Mouse (Mus musculus) heart, embryonic 14.5 days (tissue): ENCODE measurements around the gene Nxnl2. TPM values are rescaled to one million over a fixed set of nuclear protein-coding genes. Genes with fewer than 3 reads are reported as not detected.
A peak's percentile ranks its signal among the peaks of the same experiment; 100 is the strongest.

Experiments used
- ATAC-seq: fragments of 200-750 bp; cut with Nextera tagmentation; 2 replicates; pipeline ENCODE4 v1.8.0; 2017; ENCODE audit warnings: low read depth, moderate TSS enrichment; ENCODE audit not compliant: insufficient number of reproducible peaks, insufficient read depth, low FRiP score
- H3K27ac ChIP-seq, 2 experiments: fragments of 200-500 bp in 1 of 2; fragments of 300-500 bp in 1 of 2; sonication (generic) in 1 of 2; replicated peaks in 1 of 2; 2 replicates each; pipeline ENCODE4 v1.5.1; 2012 to 2014; ENCODE audit warnings: low read depth in 2 of 2, low read length in 2 of 2, control low read depth in 1 of 2, mild to moderate bottlenecking in 1 of 2, mixed read lengths in 1 of 2; ENCODE audit not compliant: control insufficient read depth in 1 of 2, insufficient read depth in 1 of 2
- H3K27me3 ChIP-seq: fragments of 300-500 bp; sonication (generic); 2 replicates; pipeline ENCODE4 v1.6.1; 2014; ENCODE audit warnings: mild to moderate bottlenecking, low read length, control low read depth; ENCODE audit not compliant: control insufficient read depth, insufficient read depth
- H3K36me3 ChIP-seq: fragments of 300-500 bp; sonication (generic); 2 replicates; pipeline ENCODE4 v1.6.1; 2014; ENCODE audit warnings: mild to moderate bottlenecking, control low read depth, low read length, mixed read lengths; ENCODE audit not compliant: control insufficient read depth, insufficient read depth
- H3K4me1 ChIP-seq, 2 experiments: fragments of 200-500 bp in 1 of 2; fragments of 300-500 bp in 1 of 2; sonication (generic) in 1 of 2; 2 replicates each; pipeline ENCODE4 v1.6.1; 2012 to 2014; ENCODE audit warnings: low read length in 2 of 2, control low read depth in 1 of 2, mixed read lengths in 1 of 2; ENCODE audit not compliant: control insufficient read depth in 2 of 2, insufficient read depth in 2 of 2
- H3K4me2 ChIP-seq: fragments of 300-500 bp; sonication (generic); 2 replicates; pipeline ENCODE4 v1.6.1; 2014; ENCODE audit warnings: mild to moderate bottlenecking, low read length
- H3K4me3 ChIP-seq, 2 experiments: fragments of 200-500 bp in 1 of 2; fragments of 300-500 bp in 1 of 2; sonication (generic) in 1 of 2; 2 replicates each; pipeline ENCODE4 v1.5.1; 2012 to 2014; ENCODE audit warnings: low read length in 2 of 2, mild to moderate bottlenecking in 2 of 2, control low read depth in 1 of 2, low read depth in 1 of 2, moderate library complexity in 1 of 2; ENCODE audit not compliant: control insufficient read depth in 1 of 2, insufficient read depth in 1 of 2
- H3K9ac ChIP-seq: fragments of 300-500 bp; sonication (generic); 2 replicates; pipeline ENCODE4 v1.6.1; 2014; ENCODE audit warnings: mild to moderate bottlenecking, low read length
- H3K9me3 ChIP-seq: fragments of 300-500 bp; sonication (generic); 2 replicates; pipeline ENCODE4 v1.6.1; 2016; ENCODE audit warnings: low read length, control low read depth; ENCODE audit not compliant: control insufficient read depth
- WGBS: fragments of 180-500 bp; shearing (Covaris S2); extraction: QIAGEN DNeasy Blood & Tissue Kit; methylation state at CpG from one replicate; pipeline ENCODE4 v1.1.7; 2014; 5-methylcytosine and 5-hydroxymethylcytosine counted together
- polyA plus RNA-seq: library from polyadenylated mRNA; unstranded; fragments of >200 nt; fragmentation: Nextera tagmentation; extraction: Ambion mirVana; gene quantifications from 2 replicates; pipeline ENCODE4 v1.2.1, GENCODE M21; 2014

Nxnl2 gene
- polyA plus RNA-seq, 1 experiment from 2014 or later, result 2.3 TPM

DNA sequence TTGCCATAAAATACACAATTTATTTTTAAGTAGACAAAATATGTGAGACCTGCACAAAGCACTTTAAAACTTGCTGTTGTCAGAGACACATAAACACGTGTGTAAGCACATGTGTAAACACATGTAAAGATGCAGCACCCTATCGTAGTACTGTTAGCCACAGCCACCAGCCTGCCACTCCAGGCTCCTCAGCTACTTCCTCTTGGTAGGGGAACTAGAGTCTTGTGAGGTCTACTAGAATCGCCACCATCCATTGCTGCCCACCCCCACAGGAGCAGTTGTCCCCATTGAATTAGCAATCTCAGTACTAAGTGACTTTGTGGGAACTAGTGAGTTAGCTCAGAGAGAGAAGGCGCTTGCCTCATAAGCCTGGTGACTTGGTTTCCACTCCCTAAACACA, 34.5 kb upstream of the Nxnl2 start:
- H3K9ac ChIP-seq, result no peak overlapping the region
- 89% methylated on average over 4 of the region's 4 CpGs for WGBS
- no peak for ATAC-seq
- no peak overlapping the region for H3K27ac ChIP-seq
- H3K27me3 ChIP-seq, result no peaks in the 10 kb centered on the region
- no peaks in the 10 kb centered on the region for H3K9me3 ChIP-seq
- peaks cover 7 to 14% of the 10 kb centered on the region in 2 experiments for H3K4me1 ChIP-seq
- H3K4me3 ChIP-seq, result no peak overlapping the region
- H3K4me2 ChIP-seq, result no peak overlapping the region
- H3K36me3 ChIP-seq, result peaks cover 44% of the 10 kb centered on the region

DNA sequence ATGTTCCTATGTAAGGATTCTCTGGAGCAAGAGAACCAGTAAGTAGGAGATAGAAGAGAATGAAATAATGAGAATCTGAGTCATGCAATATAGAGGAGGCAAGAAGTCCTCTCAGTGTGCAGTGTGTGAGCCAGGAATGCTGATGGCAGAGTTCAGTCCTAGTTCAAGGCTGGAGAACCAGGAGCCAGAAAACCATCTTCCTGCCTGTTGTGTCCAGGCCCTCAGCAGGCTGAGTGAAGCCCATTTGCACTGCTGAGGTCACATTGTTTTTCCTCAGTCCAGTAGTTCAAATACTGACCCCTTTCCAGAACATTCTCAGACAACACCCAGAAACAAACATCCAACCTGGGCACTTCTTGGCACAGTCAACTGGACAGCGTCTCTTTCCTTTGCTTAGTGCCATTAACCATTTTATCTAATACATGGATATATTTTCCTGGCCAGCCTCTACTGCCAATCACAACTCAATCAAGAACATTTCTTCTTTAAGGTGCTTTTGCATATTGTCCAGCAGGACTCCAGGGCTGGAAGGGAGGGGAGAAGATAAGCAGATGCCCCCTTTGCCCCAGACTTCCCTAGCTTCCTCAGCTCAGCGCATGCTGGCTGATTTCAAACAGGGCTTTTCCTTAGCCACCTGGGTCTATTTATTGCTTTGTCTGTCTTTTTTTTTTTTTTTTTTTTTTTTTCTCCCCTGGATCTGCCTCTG, 33.7 kb upstream of the Nxnl2 start:
- H3K9ac ChIP-seq, result no peak overlapping the region
- WGBS, result 65% methylated on average over 2 of the region's 2 CpGs
- no peaks in the 10 kb centered on the region for H3K9me3 ChIP-seq
- H3K4me3 ChIP-seq, result no peak overlapping the region
- H3K4me2 ChIP-seq, result no peak overlapping the region
- peaks cover 45% of the 10 kb centered on the region for H3K36me3 ChIP-seq
- no peaks in the 10 kb centered on the region for H3K27me3 ChIP-seq
- no peak for ATAC-seq
- H3K4me1 ChIP-seq, result peaks cover 7 to 14% of the 10 kb centered on the region in 2 experiments
- H3K27ac ChIP-seq, result peak overlapping the region; percentile 28 to 39; a peak in 3 of 4 replicates

- Histone ChIP-seq H3K4me1 (peaks cover 7 to 14% of the 10 kb centered on the region in 2 experiments), H3K27ac (peak overlapping the region in 1 of 2 experiments; percentile 39; a peak in 2 of 4 replicates), H3K9ac (no peak overlapping the region), H3K4me3 (no peak overlapping the region), H3K4me2 (no peak overlapping the region), H3K36me3 (peaks cover 47% of the 10 kb centered on the region), H3K9me3 (no peaks in the 10 kb centered on the region), H3K27me3 (no peaks in the 10 kb centered on the region)
- no peak for ATAC-seq
Measured at GRCm38 (mm10) chr13:51137702-51138031, 33.2 kb upstream of the Nxnl2 start.

- peaks cover 57% of the 10 kb centered on the region for H3K36me3 ChIP-seq
- no peak for ATAC-seq
Measured at GRCm38 (mm10) chr13:51147106-51147505, 23.7 kb upstream of the Nxnl2 start.

GRCm38 (mm10) chr13:51152966-51153669, 17.7 kb upstream of the Nxnl2 start:
- H3K4me2 ChIP-seq, result no peak overlapping the region
- no peak overlapping the region for H3K4me3 ChIP-seq
- H3K9ac ChIP-seq, result no peak overlapping the region
- no peak overlapping the region for H3K27ac ChIP-seq
- no peak for ATAC-seq
- no peaks in the 10 kb centered on the region for H3K9me3 ChIP-seq
- H3K36me3 ChIP-seq, result peaks cover 52% of the 10 kb centered on the region
- H3K4me1 ChIP-seq, result peaks cover 5 to 10% of the 10 kb centered on the region in 2 experiments
- no peaks in the 10 kb centered on the region for H3K27me3 ChIP-seq
- 90% methylated on average over 4 of the region's 4 CpGs for WGBS

More at GRCm38 (mm10) chr13:51147106-51147505, 23.7 kb upstream of the Nxnl2 start:
- H3K27ac ChIP-seq, result no peak overlapping the region
- H3K4me2 ChIP-seq, result no peak overlapping the region
- no peaks in the 10 kb centered on the region for H3K9me3 ChIP-seq
- no peaks in the 10 kb centered on the region for H3K4me1 ChIP-seq
- H3K27me3 ChIP-seq, result no peaks in the 10 kb centered on the region
- no peak overlapping the region for H3K4me3 ChIP-seq
- WGBS, result 48% methylated on average over 1 of the region's 1 CpGs
- H3K9ac ChIP-seq, result no peak overlapping the region

DNA sequence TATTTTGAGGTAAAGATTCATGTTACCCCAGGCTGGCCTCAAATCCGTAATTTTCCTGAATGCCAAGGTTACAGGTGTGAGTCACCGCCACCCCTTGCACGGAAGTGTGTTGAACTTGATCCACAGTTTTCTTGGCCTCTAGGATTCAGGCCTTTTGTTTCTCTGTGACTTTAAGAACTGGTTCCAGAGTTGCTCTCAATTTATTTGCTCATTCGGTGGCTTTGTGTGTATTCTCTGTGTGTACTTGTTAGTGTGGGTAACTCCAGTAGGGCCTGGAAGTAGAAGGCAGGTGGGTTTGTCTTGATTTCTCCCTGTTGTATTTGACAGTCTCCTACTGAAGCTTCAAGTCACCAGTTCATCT, 17.2 kb upstream of the Nxnl2 start:
- Histone ChIP-seq H3K4me2 (no peak overlapping the region), H3K27ac (no peak overlapping the region), H3K9ac (no peak overlapping the region), H3K36me3 (peaks cover 54% of the 10 kb centered on the region), H3K4me1 (peaks cover 5 to 10% of the 10 kb centered on the region in 2 experiments), H3K9me3 (no peaks in the 10 kb centered on the region), H3K4me3 (no peak overlapping the region), H3K27me3 (no peaks in the 10 kb centered on the region)
- WGBS, result 99% methylated on average over 4 of the region's 4 CpGs
- no peak for ATAC-seq

DNA sequence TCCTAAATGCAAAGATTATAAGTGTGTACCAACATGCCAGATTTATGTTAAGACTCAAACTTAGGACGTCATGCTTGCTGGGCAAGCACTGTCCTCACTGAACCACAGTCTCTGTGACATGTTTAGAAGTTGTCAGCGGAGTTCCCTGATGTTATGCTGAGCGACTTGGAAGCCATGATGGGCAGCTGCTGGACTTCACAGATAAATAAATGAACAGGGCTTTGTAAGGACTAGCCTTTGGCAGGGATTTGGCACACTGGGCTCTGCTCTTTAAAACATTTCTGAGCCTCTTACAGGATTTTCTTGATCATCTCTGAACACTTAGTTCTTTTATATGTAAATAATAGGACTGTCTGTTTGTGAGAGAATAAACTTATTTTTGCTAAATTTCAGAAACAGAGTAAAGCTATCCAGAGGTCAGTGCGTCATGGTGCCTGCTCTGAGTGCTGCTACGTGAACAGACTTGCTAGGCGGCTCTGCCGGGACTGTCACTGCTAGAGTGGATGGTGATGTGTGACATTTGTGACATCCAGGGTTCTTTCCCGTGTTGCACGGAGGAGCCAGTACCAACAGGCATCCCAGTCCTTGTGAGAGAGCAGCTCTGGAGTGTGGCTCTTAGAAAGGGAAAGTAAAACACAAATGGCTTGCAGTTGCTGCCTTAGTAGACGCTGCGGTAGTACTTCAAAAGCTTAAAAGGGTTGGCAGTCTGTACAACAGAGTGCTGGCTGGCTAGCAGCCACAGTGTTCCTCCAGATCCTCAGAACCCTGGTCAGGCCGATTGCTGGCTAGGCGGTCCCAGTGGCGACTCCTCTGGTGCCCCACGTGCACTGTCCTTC, 15.4 kb upstream of the Nxnl2 start:
- Histone ChIP-seq H3K4me3 (peak overlapping the region; percentile 11 to 16; a peak in 2 of 4 replicates), H3K27ac (peak overlapping the region; percentile 85 to 86), H3K27me3 (no peaks in the 10 kb centered on the region), H3K4me2 (peak overlapping the region; percentile 52), H3K36me3 (peaks cover 40% of the 10 kb centered on the region), H3K9ac (peak overlapping the region; percentile 56), H3K4me1 (peaks cover 5 to 10% of the 10 kb centered on the region in 2 experiments), H3K9me3 (no peaks in the 10 kb centered on the region)
- ATAC-seq, result peak; percentile 54
- 52% methylated on average over 15 of the region's 15 CpGs for WGBS
